Mouse (Mus musculus): Measurements from ENCODE around the gene Prr5l.

Gene Prr5l

GRCm38 (mm10) chr2:101722370-101723332 lies 160.2 kb downstream of the Prr5l start:
- peak; percentile 61 for DNase-seq (ENCODE audit: low spot score)

DNA sequence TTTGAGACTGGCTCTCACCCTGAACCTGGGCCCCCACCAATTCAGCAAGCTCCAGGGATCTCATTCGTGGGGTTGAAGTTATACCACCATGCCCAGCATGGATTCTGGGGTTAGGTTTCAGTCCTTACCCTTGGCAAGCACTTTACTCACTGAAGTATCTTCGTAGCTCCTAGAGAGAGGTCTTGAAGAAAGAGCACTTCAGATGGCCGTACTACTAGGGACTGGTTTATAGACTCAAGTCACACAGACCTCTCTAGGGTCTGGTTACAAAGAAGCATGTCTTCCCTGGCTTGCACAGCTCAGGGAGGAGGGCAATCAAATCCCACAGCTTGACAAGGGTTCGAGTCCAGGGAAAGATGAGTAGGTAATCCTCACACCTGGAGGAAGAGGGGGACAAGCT lies 161.0 kb downstream of the Prr5l start:
- DNase-seq (ENCODE audit: low spot score), result no peak

DNA sequence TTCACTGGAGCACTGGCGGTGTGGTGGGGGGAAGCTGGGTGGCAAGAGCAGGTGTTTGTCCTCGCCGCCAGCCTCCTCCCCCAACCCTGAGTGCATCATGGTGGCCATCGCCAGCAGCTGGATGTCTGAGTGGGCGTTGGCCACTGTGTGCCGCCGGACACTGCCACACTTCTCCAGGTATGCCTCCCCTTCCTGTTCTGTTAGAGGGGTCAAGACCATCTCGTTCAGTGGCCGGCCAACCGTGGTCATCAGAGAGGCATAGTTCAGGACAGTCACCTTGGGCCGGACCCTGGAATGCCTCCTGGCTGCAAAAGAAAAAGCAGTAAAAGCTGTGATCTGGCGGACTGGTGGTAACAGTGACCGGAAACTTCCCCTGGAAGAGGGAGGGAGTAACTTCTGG lies 165.7 kb downstream of the Prr5l start:
- no peak for DNase-seq (ENCODE audit: low spot score)

GRCm38 (mm10) chr2:101715650-101716323 lies 167.0 kb downstream of the Prr5l start:
- DNase-seq (ENCODE audit: low spot score), result peak; percentile 69

DNA sequence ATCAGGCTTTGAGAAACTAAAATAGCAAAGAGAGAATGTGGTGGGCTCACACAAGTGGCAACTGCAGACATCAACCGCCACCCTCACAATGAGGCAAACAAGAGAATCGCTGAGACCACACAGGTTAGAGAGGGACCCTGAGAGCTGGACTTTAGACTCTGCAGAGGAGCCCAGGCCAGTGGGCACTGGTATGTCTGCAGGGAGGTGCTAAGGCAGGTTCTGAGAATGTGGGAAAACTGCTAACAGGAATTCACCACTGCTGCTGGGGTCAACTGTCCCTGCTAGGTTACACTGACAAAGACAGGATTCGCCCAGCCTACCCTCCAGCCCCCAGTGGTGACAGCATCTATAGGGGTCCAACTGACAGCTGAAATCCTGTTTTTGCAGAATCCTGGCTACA lies 171.2 kb downstream of the Prr5l start:
- no peak for DNase-seq (ENCODE audit: low spot score)

DNA sequence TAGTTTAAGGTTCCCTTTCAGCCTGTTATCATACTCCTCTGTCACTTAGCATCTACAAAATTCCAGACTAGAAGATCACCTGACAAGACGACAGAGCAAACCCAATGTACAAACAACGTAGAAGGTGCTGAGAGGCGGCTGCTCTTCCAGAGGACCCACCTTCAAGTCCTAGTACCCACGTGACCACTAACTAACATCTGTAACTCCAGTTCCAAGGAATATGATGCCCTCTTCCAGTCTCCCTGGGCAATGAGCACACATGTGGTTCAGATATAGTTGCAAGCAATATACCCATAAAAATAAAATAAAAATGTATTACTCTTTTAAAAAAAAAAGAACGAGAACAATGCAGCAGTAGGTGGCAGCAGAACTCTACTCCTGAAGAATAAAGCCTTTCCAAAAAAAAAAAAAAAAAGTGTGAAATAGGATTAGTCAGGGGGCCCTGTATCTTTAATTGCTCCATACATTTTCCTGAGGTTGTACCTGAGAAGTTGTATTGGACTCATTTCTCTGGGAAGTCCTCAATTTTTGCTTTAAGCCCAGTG lies 176.8 kb downstream of the Prr5l start:
- peak; percentile 62 for DNase-seq (ENCODE audit: low spot score)

DNA sequence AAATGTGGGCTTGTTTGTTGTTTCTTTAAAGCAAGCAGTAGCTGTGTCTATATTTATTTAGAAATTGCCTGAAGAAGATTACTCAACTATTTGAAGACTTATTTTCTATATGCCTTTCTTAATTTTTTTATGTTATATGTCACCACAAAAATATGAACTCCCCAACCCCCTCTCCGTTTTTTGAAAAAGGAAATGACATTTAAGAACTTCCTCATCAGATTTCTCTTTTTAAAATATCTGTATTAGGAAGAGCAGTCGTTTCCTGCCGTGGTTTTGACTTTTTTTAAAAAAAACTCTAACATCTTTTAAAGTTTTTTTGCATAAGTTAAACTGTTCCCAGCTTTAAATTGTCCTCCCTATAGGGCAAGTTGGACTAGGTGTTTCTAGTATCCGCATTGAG lies 183.5 kb downstream of the Prr5l start:
- DNase-seq (ENCODE audit: low spot score), result no peak

GRCm38 (mm10) chr2:101695584-101695983 lies 187.2 kb downstream of the Prr5l start:
- no peak for DNase-seq (ENCODE audit: low spot score)

DNA sequence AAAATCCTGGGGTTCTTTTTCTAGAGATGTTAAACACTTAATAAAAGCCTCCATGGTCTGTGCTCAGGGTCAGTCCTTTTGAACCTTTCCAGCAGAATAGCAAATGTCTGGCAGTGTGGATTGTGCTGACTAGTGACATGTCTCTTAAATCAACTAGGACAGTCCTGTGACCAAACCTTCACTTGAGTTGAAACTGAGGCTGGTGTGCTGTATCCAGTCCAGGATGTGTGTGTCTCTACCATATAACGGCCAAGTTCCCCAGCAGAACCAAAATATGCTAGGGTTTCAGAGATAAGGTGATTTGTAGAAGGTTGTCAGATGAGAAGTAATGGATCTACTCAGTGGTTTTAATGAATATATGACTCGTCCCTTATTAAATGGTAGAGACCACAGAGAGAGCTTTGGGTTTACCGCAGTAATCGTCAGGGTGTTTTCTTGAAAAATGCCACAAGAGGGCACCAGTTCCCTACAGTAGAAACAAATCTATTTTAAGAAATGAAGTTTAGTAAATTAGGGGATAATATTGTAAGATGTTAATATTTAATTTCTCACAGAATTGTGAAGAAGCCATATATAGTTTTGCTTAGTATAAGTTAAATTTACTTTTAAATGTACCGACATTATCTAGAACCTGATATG lies 189.1 kb downstream of the Prr5l start:
- peak; percentile 75 for DNase-seq (ENCODE audit: low spot score)

- no peak for DNase-seq (ENCODE audit: low spot score)
Observed at GRCm38 (mm10) chr2:101693043-101693442, 189.8 kb downstream of the Prr5l start.

DNA sequence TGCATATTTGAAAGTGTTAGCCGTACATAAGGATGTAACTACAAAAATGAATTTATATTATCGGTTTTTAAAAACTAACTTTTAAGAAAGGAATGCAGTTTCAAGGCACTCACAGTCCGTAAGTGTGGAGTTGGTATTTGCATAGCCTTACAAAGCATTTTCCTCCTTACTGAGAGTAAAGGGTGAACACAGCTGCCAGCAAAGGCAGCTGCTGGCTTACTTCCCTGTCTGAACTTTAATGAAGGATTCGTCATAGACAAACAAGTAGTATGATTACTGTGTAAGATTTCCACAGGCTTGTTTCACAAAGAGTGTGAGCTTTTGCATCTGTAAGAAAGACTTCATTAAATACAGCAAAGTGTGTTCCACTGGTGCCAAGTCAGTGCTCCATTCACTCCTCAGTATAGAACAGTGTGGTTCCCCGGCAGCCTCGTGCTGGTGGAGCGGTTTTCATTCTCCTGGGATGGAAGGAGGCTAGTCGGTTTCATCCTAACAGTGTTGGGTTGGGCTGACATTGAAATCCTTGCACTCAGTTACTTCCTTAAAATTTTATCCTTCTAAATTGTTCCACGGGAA lies 192.5 kb downstream of the Prr5l start:
- no peak for DNase-seq (ENCODE audit: low spot score)

DNA sequence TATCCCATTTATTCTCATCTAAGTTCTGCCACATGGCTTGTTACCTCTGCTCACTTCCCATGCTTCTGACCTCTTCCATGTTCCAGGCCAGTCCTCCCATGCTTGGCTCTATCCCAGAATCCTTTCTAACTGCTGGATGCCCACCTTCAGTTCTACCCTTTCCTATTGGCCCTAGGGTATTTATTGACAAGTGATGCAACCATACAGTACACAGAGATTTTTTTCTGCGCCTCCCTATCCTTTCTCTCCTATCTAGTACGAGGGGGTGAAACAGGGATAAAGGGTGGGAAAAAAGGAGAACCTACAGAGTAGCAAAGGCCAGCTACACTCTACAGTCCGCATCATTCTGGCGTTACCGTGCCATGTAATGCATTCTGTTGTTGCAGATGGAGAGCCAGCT lies 194.8 kb downstream of the Prr5l start:
- DNase-seq (ENCODE audit: low spot score), result no peak

DNA sequence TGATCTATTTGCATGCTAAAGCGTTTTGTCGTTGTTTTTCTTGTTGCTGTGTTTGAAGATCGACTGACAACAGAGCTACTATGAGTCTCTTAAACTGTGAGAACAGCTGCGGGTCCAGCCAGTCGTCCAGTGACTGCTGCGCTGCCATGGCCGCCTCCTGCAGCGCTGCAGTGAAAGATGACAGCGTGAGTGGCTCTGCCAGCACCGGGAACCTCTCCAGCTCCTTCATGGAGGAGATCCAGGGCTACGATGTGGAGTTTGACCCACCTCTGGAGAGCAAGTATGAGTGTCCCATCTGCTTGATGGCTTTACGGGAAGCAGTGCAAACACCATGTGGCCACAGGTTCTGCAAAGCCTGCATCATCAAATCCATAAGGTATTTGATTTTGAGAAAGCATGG lies 198.4 kb downstream of the Prr5l start:
- DNase-seq (ENCODE audit: low spot score), result no peak

DNA sequence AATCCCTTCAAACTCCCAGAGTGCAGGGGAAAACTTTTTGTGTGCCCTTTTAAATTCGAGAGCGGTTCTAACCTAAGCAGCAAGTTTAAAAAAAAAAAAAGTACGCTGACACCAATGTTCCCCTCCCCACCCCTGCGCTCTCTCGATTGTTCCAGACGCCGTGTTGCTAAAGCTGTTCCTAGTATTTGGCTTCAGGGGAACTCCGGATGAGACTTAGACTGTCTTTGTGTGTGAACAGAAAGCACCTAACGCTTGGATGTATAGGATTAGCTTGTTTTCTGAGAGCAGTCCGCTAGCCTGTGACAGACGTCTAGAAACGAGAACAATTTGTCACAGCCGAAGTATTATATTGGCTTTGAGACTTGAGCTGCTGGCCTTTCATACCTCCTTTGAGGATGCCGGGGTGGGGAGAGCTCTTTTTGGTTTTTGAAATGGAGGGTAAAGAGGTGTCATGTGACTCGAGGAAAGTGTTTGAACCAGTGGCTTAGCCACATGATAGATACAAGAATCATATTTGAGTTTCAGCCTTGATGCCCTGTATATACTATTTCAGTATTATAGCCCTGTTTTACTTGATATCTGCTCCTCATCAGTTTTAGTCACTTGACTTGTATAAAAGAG lies 203.6 kb downstream of the Prr5l start:
- peak; percentile 11 for DNase-seq (ENCODE audit: low spot score)

DNA sequence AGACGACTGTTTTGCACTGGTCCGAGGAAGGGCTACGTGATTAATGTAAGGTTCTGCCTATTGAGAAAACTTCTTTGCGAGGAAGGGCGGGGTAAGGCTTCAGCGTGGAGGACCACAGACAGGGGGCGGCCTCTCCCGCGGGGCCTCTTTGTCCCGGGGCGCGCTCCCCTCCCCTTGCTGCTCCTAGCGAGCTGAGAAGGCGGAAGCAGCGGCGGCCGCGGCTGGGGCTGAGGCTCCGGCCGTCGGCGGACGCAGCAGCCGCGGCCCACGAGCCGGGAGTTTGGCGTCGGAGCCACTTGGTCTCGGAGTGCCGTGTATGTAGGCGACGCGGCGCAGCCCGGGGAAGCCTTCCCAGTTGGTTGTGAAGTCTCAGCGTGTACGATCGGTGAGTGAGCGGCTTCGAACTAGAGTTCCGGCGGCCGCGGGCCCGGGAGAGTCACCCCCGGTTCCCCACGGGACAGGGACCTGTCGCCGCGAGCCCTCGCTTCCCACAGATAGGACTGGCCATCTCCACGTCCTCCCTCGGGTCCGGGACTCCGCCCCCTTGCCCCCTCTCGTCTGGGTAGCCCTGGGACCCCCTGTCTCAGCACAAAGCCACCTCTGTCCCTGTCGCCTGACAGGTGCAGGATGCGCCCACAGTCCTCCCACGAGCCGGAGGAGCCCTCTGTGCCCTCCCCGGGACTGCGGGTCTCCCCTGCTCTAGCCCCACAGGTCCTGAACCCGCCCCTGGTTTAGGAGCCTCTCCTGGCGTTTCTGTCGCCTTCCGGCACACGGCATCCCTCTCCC lies 204.4 kb downstream of the Prr5l start, which contains the start of gene Traf6:
TSS of gene Traf6 (plus strand) at position 194 of the 786 bp plus-strand sequence.
- DNase-seq (ENCODE audit: low spot score), result peak; percentile 91

GRCm38 (mm10) chr2:101673547-101673946 lies 209.3 kb downstream of the Prr5l start:
- no peak for DNase-seq (ENCODE audit: low spot score)

DNA sequence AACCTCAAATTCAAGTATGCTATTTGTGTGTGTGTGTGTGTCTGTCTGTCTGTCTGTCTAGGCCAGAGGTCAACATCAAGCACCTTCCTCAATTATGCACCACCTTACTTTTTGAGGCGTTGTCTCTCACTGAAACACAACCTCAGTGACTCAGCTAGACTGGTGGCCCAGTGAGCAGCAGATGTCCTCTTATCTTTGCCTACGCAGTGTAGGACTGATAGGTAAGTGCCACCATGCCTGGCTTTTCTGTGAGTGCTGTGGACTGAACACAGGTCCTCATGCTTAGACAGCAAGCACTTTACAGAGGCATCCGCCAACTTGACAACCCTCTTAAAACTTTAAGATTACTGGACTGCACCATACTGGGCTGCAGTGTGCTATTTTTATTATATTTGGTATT lies 214.1 kb downstream of the Prr5l start:
- no peak for DNase-seq (ENCODE audit: low spot score)

- DNase-seq (ENCODE audit: low spot score), result no peak
Observed at GRCm38 (mm10) chr2:101665703-101666092, 217.1 kb downstream of the Prr5l start.

- DNase-seq (ENCODE audit: low spot score), result peak; percentile 93
Observed at GRCm38 (mm10) chr2:101665058-101665702, 217.6 kb downstream of the Prr5l start.

All from retina, embryonic 14.5 days (tissue).